Mouse (Mus musculus) stomach, postnatal 0 days (tissue): Measurements from ENCODE around the gene Stat1.

Experiments
- CTCF ChIP-seq: IDR thresholded peaks from 2 replicates; pipeline ENCODE4 v1.5.1; 2016; ENCODE audit warnings: antibody characterized with exemption, low read depth, mild to moderate bottlenecking, moderate library complexity
- EP300 ChIP-seq: optimal IDR thresholded peaks from 2 replicates; pipeline ENCODE3; 2016; ENCODE audit warnings: antibody characterized with exemption

GRCm38 (mm10) chr1:52124818-52125217 is 5.6 kb downstream of the Stat1 start:
- TF ChIP-seq EP300 (no peak), CTCF (no peak)
